Mouse (Mus musculus) ES-E14 (cell line): ENCODE measurements at regions not wholly inside any gene's neighbourhood (a gene's known extent, or its start where the extent isn't known, plus 50 kb on each side); places are given as distances from the start of the nearest gene placed in this dataset.

Experiments
- DNase-seq: peaks from one replicate; pipeline ENCODE4 v3.0.0-alpha.2; 2013; ENCODE audit warnings: low read depth, low spot score
- H3K27ac ChIP-seq: 2 replicates; pipeline ENCODE4 v1.5.1; 2012; ENCODE audit warnings: low read depth, mild to moderate bottlenecking, low read length, moderate library complexity, mixed read lengths; ENCODE audit not compliant: poor library complexity, insufficient read depth, severe bottlenecking
- H3K36me3 ChIP-seq: 2 replicates; pipeline ENCODE4 v1.6.1; 2012; ENCODE audit warnings: mild to moderate bottlenecking, low read length, moderate library complexity, mixed read lengths; ENCODE audit not compliant: control insufficient read depth, poor library complexity, insufficient read depth, severe bottlenecking
- H3K4me1 ChIP-seq, 2 experiments: fragments of 150-350 bp in 1 of 2; sonication (generic) in 1 of 2; 2 replicates each; pipeline ENCODE4 v1.6.1; 2012; ENCODE audit warnings: low read length in 2 of 2, mild to moderate bottlenecking in 1 of 2, mixed read lengths in 1 of 2; ENCODE audit not compliant: control insufficient read depth in 2 of 2, insufficient read depth in 2 of 2, poor library complexity in 1 of 2
- H3K4me3 ChIP-seq, 2 experiments: fragments of 150-350 bp in 1 of 2; sonication (generic) in 1 of 2; 2 replicates each; pipeline ENCODE4 v1.5.1; 2012; ENCODE audit warnings: low read length in 2 of 2, low read depth in 1 of 2, mild to moderate bottlenecking in 1 of 2, mixed read lengths in 1 of 2; ENCODE audit not compliant: insufficient read depth in 1 of 2, poor library complexity in 1 of 2, severe bottlenecking in 1 of 2
- H3K9ac ChIP-seq: 2 replicates; pipeline ENCODE4 v1.6.1; 2012; ENCODE audit warnings: low read depth, mild to moderate bottlenecking, low read length, mixed read lengths; ENCODE audit not compliant: poor library complexity, insufficient read depth, severe bottlenecking
- H3K9me3 ChIP-seq: fragments of 150-350 bp; sonication (generic); 2 replicates; pipeline ENCODE4 v1.6.1; 2012; ENCODE audit warnings: low read depth, mild to moderate bottlenecking, low read length; ENCODE audit not compliant: control insufficient read depth, insufficient read depth
- CHD2 ChIP-seq: IDR thresholded peaks from 2 replicates; pipeline ENCODE4 v1.6.1; 2014; ENCODE audit warnings: mild to moderate bottlenecking, low read depth, low read length, inconsistent platforms
- HCFC1 ChIP-seq: IDR thresholded peaks from 2 replicates; pipeline ENCODE4 v1.6.1; 2012; ENCODE audit warnings: low read length, inconsistent platforms, borderline replicate concordance; ENCODE audit not compliant: insufficient read depth
- MAFK ChIP-seq: IDR thresholded peaks from 2 replicates; pipeline ENCODE4 v1.6.1; 2014; ENCODE audit warnings: mild to moderate bottlenecking, low read depth, low read length, inconsistent platforms; ENCODE audit not compliant: insufficient read depth
- ZC3H11A ChIP-seq: IDR thresholded peaks from 2 replicates; pipeline ENCODE4 v1.6.1; 2012; ENCODE audit warnings: low read depth, mild to moderate bottlenecking, inconsistent platforms, low read length, borderline replicate concordance
- ZNF384 ChIP-seq: IDR thresholded peaks from 2 replicates; pipeline ENCODE4 v1.6.1; 2012; ENCODE audit warnings: low read depth, low read length, inconsistent platforms
- in situ Hi-C, 2 experiments: fragments of 600-800 bp; cut with MboI; formaldehyde crosslinking; loops; one replicate each; pipeline ENCODE4 v1.15.1; 2025; ENCODE audit warnings: low sequenced_read_pairs in 2 of 2, inconsistent platforms in 1 of 2; ENCODE audit not compliant: unreplicated experiment in 2 of 2

DNA sequence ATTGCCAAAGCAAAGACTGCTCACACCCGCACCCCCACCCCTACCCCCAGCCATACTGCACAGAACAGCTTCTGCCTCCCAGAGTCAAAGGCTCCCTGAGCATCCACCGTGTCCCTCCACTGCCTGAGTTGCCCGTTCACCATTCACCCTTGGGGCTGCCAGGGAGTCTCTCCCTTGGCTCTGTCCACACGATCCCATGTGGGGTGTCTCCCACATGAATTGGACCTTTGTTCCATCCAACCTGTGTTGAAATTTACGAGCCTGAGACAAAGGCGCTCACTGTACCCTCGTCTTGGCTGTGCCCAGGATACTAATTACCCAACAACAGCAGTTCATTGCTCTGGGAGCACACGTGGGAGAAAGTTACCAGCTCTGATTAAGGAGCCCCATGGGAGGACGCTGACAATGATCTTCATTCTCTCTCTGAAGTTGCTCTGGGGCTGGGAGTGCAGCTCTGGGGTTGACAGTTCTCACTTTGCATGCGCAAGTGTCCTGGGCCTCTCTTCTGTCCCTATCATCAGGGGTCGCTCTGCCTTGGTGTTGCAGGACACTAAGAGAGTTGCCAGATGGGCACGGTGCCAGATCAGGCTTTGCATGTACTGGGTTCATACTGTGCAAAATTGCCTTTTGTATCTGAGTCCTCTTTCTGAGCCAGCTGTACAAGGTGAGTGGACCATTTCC is 178.3 kb upstream of the Rgma start:
- Histone ChIP-seq H3K4me1 (no peaks in the 10 kb centered on the region), H3K36me3 (no peaks in the 10 kb centered on the region), H3K4me3 (no peak overlapping the region), H3K9ac (no peak overlapping the region), H3K27ac (no peak overlapping the region), H3K9me3 (no peaks in the 10 kb centered on the region)
- TF ChIP-seq ZNF384 (no peak), CHD2 (no peak), ZC3H11A (no peak), MAFK (no peak), HCFC1 (no peak)
- in situ Hi-C loops: no loop called here
- DNase-seq: no peak

DNA sequence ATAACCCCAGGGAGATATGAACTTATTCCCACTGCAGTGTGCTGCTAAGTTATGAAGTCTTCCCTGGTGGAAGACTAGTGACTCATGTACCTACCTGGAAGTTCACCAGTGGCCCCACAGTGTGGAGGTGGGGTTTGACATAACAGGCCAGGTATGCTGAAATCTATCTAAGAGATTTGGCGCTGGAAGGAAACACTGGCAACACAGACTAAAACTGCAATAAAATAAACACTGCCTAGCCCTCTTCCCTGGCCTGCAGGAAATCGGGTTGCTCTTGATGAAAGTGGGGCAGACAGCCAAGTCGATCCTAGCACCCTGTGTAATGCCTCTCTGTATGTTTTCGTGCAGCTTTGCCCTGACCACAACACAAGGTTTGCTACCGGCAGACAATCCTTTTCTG is 177.2 kb upstream of the Rgma start:
- Histone ChIP-seq H3K27ac (no peak overlapping the region), H3K4me1 (no peaks in the 10 kb centered on the region), H3K4me3 (no peak overlapping the region), H3K9ac (no peak overlapping the region), H3K36me3 (no peaks in the 10 kb centered on the region), H3K9me3 (no peaks in the 10 kb centered on the region)
- in situ Hi-C loops: no loop called here
- no peak for DNase-seq
- TF ChIP-seq CHD2 (no peak), MAFK (no peak), HCFC1 (no peak), ZC3H11A (no peak), ZNF384 (no peak)

DNA sequence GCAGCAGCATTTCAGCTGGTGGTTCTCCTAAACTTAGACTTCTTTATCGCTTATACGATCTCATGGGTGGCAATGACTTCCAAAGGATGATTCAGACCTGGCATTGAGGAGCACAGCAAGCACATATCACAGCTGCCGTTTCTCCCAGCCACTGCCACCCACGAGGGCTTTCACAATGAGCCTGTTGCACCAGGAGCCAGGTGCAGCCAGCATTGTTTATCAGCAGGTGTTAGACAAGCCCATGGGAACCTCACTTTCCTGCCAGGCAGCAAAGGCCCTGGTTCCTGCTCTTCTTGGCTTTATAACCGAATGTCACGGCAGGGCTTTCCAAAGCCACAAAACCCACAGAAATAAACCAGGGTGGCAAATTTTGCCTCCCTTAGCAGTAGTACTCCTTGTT is 175.3 kb upstream of the Rgma start:
- no peak overlapping the region for H3K27ac ChIP-seq

DNA sequence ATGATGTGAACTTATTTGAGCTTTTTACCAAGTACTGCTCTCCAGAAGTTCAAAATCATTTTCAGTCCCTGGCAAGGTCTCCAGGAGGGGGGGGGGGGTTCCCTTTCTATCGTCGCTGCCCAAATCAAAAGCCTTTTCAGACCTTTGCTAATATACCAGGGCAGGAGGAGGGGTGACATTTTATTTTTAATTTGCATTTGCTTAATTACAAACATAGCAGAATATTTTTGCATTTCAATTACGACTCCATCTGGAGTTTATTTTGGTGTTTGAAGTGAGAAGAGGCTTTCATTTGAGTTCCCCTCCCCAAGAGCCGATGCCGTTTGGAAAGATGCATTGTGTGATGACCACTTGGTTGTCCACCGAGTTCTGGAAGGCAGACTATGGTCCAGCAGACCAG is 174.0 kb upstream of the Rgma start:
- H3K36me3 ChIP-seq: no peaks in the 10 kb centered on the region
- H3K9me3 ChIP-seq: no peaks in the 10 kb centered on the region
- in situ Hi-C loops: no loop called here
- H3K4me1 ChIP-seq: no peaks in the 10 kb centered on the region
- no peak overlapping the region for H3K9ac ChIP-seq
- no peak overlapping the region for H3K27ac ChIP-seq
- no peak overlapping the region for H3K4me3 ChIP-seq
- no peak for TF ChIP-seq CHD2
- TF ChIP-seq MAFK: no peak
- no peak for TF ChIP-seq ZC3H11A
- DNase-seq: no peak

More for the DNA sequence above, 175.3 kb upstream of the Rgma start:
- no peaks in the 10 kb centered on the region for H3K36me3 ChIP-seq
- in situ Hi-C loops: no loop called here
- H3K4me1 ChIP-seq: no peaks in the 10 kb centered on the region
- H3K9ac ChIP-seq: no peak overlapping the region
- TF ChIP-seq HCFC1: no peak
- TF ChIP-seq CHD2: no peak
- no peak for TF ChIP-seq ZNF384
- TF ChIP-seq MAFK: no peak
- no peak for TF ChIP-seq ZC3H11A
- DNase-seq: no peak
- no peaks in the 10 kb centered on the region for H3K9me3 ChIP-seq
- no peak overlapping the region for H3K4me3 ChIP-seq
